Mouse (Mus musculus): Measurements from ENCODE around the gene Ubc.

The Ubc gene

DNA sequence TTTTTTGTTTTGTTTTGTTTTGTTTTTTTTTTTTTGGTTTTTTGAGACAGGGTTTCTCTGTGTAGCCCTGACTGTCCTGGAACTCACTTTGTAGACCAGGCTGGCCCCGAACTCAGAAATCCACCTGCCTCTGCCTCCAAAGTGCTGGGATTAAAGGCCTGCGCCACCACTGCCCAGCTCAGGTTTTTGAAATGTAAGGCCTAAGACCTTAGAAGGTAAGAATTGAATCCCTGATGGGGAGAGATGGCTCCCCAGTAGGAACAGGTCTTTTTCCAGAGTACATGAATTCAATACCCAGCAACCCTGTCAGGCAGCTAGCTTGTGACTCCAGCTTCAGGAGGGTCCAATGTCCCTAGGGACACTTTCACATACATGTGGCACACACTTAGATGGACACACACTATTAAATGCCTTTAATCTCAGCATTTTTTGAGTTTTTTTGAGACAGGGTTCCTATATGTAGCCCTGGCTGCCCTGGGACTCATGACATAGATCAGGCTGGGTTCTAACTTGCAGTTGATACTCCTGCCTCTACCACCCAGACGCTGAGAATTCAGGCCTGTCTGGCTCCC, 990 bp upstream of the Ubc start:
- TF ChIP-seq GATA4 (IDR thresholded peaks at IDR 0.05; ENCODE audit: insufficient replicate concordance, low read length), result no peak

DNA sequence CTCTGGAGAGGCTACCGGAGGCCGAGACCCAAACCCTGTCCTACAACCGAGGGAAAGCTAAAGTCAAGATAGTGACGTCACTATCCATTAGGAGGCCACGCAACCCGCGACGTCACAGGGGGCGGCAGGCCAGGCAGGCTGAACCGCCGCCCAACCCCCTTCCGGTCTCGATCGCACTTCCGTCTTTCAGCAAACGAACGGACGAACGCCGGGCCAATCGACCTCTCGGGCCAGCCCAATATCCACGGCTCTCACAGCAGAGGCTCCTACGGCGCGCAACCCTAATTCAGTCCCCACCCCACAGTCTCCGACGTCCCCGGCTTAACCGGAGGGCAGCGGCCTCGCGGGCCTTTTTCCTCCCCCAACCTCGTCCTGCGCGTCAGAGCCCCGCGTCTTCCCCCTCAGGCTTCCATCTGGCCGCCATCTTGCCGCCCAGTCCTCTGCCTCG, 847 bp downstream of the Ubc start, which contains the start of gene Gm10382:
Gene Gm10382 (plus strand): TSS at position 192 of the 448 bp plus-strand sequence.
- TF ChIP-seq GATA4 (IDR thresholded peaks at IDR 0.05; ENCODE audit: insufficient replicate concordance, low read length), result no peak; the same call in 1 of the 2 replicates

DNA sequence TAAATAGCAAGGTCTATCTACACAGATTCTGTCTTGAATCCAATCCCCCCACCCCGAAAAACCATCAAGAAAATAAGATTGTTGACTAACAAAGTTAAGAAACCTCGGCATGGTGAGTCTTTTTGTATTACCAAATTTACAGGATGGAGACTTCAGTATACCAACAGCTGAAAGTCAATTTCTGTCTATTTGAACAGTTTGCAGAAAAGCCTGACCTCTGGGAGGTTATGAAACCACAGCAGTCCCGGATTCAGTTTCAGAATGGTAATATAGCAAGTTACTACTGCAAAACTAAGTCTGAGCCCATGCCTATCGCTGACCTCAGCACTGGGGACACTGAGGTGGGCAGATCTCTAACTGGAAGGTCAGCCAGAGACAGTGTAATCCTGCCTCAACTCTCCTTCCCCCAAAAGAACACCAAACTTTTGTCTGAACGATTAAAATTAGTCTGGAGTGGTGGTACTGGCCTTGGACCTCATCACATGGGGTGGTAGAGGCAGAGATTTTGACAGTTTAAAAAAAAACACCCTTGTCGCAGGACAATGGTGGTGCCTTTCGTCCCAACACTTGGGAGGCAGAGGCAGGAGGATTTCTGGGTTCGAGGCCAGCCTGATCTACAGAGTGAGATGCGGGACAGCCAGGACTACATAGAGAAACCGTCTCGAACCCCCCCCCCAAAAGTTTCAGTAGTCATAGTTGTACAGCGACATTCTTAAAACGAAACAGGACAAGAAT, 1.5 kb downstream of the Ubc start:
- TF ChIP-seq GATA4 (IDR thresholded peaks at IDR 0.05; ENCODE audit: insufficient replicate concordance, low read length), result no peak

DNA sequence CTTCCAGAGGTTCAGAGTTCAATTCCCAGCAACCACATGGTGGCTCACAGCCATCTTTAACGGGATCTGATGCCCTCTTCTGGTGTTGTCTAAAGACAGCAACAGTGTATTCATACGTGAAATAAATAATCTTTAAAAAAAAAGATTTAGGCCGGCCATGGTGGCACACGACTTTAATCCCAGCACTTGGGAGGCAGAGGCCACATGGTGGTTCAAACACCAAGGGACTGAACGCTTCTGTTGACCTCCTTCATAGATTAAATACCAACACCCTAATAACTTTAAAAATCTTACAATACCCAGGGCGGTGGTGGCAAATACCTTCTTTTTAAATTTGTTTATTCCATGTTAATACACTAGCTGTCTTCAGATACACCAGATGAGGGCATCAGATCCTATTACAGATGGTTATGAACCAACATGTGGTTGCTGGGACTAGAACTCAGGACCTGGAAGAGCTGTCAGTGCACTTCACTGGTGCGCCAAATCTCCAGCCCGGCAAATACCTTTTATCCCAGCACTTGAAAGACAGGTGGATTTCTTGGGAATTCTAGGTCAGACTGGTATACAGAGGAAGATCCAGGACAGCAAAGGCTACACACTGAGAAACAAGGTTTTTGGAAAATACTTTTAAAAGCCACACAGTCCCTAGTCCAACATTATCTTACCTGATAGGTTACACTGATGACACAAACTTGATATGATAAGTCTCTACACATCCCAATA, 4.6 kb downstream of the Ubc start:
- TF ChIP-seq GATA4 (IDR thresholded peaks at IDR 0.05; ENCODE audit: insufficient replicate concordance, low read length), result no peak

DNA sequence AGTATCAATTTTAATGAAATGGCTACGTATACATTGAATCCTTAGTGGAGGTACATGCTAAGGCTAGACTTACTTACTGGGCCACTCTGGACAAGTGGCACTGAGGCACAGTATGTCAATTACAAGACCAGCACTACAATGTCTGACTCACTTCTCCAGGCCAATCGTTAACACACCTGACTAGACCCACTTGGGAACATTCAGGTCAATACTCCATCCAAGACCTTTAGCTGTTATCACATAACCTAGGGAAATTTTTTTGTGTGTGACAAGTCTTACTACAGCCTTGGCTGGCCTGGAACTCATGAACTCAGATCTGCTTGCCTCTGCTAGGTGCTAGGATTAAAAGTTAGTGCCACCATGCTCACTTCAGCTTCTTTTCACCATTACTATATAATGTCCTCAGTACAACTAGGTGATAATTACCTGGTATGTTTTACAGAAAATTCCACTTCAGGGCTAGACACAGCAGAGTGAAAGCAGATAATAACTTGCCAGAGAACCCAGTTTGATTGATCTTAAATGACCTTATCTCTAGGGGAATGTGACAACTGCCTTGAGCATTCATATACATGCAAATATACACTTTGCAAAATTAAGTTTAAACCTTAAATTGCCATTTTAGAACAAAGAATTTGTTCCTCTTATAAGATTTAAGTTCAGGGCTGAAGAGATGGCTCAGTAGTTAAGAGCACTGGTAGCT, 5.3 kb downstream of the Ubc start:
- peak; percentile 8; the same call in 1 of the 2 replicates for TF ChIP-seq GATA4 (IDR thresholded peaks at IDR 0.05; ENCODE audit: insufficient replicate concordance, low read length)

DNA sequence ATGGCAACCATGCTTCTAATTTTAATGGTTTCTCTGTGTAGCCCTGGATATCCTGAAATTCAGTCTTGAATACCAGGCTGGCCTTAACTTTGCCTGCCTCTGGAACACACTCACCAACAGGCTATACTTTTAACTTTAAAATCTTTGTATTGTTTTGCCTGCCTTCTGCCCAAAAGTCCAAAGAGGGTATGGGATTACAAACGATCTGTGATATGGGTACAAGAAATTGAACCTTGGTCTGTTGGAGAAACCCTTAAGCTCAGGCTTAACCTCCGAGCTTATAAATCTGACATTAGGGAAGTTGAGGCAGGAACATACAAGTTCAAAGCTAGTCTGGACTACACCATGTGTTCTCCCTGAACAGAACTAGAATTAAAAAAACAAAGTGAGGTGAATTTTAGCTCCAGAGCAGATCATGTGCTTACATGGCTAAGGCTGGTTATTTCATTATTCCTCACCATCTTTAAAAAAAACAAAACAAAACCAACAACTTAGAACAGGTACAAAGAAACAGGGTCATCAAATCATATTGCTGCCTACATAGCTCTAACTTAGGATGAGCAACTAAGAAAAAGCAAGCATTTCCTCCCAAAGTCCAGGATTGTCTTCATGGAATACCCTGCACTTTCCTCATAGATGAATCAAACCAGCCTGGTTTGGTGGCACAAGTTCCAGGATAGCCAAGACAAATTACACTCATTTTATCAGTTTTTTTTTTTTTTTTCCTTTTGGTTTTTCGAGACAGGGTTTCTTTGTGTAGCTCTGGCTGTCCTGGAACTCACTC, 6.2 kb downstream of the Ubc start:
- TF ChIP-seq GATA4 (IDR thresholded peaks at IDR 0.05; ENCODE audit: insufficient replicate concordance, low read length), result no peak

DNA sequence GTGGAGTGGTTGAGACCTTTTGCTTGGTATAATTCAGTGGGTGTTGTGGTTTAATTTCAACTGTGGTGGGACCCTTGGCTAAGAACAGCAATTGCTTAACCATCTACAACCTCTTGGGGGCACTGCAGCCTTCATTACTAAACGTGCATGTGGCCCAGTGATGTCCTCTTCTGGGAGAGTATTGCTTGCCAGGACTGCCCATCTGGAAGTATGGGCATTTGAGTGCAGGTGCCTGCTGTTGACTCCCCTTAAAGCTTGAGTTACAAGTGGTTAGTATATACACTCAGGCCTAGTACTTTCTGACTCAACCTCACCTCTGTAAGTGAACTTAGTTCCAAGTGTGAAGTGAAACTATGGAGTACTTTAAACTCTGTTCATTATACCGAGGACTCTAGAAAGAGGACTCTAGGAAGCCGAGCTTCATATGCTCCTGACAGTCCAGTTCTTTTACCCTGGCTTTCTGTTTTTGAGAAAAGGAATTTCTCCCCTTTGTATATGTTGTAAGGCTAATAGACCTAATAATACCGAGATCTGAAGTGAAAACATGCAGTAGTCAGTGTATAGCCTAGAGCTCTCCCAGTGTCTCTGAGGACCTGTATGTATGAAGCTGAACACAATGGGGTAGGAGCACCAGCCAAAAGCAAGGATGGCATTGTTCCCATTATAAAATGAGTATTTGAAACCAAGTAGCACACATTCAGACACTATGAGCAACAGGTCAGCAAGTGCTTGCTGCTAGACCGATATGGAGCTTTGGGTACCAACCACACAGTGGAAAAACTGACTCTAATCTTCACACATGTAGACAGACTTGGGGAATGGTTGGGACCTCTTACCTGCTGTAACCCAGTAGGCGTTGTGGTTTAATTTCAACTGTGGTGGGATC, 7.1 kb downstream of the Ubc start:
- TF ChIP-seq GATA4 (IDR thresholded peaks at IDR 0.05; ENCODE audit: insufficient replicate concordance, low read length), result no peak

DNA sequence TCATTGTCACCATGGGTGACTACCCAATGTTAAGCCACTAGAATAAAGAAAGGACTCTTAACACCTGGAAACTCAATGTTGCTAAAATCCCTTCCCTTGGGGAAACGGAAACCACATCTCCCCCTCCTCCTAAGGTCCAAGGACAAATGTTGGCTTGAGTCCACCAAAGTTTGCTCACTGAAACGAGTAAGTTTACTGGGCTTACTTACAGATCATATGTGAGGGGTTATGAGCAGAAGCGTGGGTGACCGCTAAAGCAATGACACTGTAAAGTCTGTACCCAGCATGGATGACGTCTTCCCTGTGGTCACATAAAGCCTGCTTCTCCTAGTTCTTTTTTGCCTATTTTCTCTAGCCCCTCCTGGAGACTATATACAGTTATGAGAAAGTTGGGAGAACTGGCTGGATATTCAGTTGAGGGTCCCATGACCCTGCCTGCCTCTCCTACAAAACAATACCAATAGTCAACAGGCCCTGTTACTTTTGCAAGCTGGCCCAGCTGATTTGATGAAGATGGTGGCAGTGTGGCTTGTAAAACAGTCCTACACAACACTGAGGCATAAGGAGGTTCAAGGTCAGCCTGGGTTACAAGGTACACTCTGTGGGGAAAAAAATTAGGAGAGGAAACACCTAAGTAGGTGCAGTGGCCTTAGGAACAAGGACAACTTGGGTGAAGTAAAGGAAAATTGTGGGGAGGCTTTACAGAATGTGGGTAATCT, 7.9 kb downstream of the Ubc start:
- no peak for TF ChIP-seq GATA4 (IDR thresholded peaks at IDR 0.05; ENCODE audit: insufficient replicate concordance, low read length)

DNA sequence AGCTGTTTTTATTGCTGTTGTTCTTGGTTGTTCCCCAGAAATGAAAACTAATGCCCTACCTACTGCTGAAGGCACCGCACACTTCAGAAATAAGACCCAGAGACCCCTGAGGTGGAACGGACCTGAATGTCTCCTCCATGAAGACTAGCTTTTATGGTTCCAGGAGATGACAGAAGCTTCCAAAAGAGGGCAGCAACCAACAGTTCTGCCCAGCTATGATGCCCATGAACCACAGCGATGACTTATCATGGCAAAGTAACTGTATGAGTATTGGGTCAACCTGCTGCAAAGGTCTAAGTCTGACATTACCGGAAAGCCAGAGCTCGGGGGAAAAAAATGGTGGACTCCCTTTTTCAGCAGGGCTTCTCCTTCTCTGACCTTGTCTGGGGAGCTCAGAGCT, 11.1 kb downstream of the Ubc start:
- no peak for TF ChIP-seq GATA4 (IDR thresholded peaks at IDR 0.05; ENCODE audit: insufficient replicate concordance, low read length)

DNA sequence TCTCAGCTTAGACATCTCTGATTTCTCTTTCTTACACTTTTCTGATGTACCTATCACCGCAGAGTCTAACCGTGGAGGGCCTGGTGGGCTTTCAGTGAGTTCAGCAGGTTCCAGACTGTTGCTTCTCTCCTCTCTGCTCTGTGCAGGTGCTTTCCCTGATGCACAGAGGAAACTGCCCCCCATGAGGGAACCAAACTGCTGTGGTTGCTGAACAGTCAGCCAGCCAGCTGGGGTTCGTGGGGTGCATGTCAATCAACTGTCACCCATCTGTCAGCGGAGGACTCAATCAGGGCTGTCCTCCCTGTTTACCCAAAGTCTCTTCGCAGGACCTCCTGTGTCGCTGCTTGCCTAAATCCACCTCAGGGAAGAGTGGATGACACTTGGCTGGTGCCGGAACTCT, 12.8 kb downstream of the Ubc start:
- TF ChIP-seq GATA4 (IDR thresholded peaks at IDR 0.05; ENCODE audit: insufficient replicate concordance, low read length), result no peak

DNA sequence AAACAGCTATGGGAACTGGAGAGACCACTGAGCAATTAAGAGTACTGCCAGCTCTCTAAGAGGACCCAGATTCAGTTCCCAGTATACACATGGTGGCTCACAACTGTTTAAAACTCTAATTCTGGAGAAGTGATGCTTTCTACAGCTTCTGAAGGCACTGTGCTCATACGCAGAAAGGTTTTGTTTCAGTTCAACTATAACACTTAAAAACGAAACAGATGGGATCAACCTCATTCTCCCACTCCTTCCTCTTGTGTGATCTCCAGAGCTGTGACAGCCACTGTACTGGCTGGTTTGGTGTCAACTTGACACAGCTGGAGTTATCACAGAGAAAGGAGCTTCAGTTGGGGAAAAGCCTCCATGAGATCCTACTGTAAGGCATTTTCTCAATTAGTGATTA, 14.1 kb downstream of the Ubc start:
- no peak for TF ChIP-seq GATA4 (IDR thresholded peaks at IDR 0.05; ENCODE audit: insufficient replicate concordance, low read length)

DNA sequence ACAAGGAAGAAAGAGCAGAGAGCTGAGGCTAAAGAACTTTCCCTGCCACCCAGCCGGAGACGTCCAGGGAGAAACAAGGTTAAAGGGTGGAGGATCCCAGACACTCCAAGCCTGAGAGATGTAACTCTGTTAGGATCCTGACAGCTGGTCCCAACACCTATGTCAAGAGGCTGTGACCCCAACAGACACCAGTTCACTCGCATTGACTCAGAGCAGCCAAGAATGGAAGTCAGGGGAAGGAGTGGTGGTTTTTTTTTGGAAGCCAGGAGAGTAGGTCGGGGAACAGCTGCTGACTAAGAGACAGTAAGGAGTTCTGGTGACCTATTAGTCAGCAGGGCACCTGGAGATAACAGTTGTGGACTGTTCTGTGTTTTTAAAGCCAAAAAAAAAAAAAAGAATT, 18.0 kb downstream of the Ubc start:
- no peak for TF ChIP-seq GATA4 (IDR thresholded peaks at IDR 0.05; ENCODE audit: insufficient replicate concordance, low read length)

Measured in liver, adult (tissue).